Mouse (Mus musculus) ES-E14 (cell line): ENCODE measurements around the gene Zfp503. TPM values are rescaled to one million over a fixed set of nuclear protein-coding genes. Genes with fewer than 3 reads are reported as not detected.

Experiments
- DNase-seq: peaks from one replicate; pipeline ENCODE4 v3.0.0-alpha.2; 2013; ENCODE audit warnings: low read depth, low spot score
- H3K27ac ChIP-seq: 2 replicates; pipeline ENCODE4 v1.5.1; 2012; ENCODE audit warnings: low read depth, mild to moderate bottlenecking, low read length, moderate library complexity, mixed read lengths; ENCODE audit not compliant: poor library complexity, insufficient read depth, severe bottlenecking
- H3K36me3 ChIP-seq: 2 replicates; pipeline ENCODE4 v1.6.1; 2012; ENCODE audit warnings: mild to moderate bottlenecking, low read length, moderate library complexity, mixed read lengths; ENCODE audit not compliant: control insufficient read depth, poor library complexity, insufficient read depth, severe bottlenecking
- H3K4me1 ChIP-seq, 2 experiments: fragments of 150-350 bp in 1 of 2; sonication (generic) in 1 of 2; 2 replicates each; pipeline ENCODE4 v1.6.1; 2012; ENCODE audit warnings: low read length in 2 of 2, mild to moderate bottlenecking in 1 of 2, mixed read lengths in 1 of 2; ENCODE audit not compliant: control insufficient read depth in 2 of 2, insufficient read depth in 2 of 2, poor library complexity in 1 of 2
- H3K4me3 ChIP-seq, 2 experiments: fragments of 150-350 bp in 1 of 2; sonication (generic) in 1 of 2; 2 replicates each; pipeline ENCODE4 v1.5.1; 2012; ENCODE audit warnings: low read length in 2 of 2, low read depth in 1 of 2, mild to moderate bottlenecking in 1 of 2, mixed read lengths in 1 of 2; ENCODE audit not compliant: insufficient read depth in 1 of 2, poor library complexity in 1 of 2, severe bottlenecking in 1 of 2
- H3K9ac ChIP-seq: 2 replicates; pipeline ENCODE4 v1.6.1; 2012; ENCODE audit warnings: low read depth, mild to moderate bottlenecking, low read length, mixed read lengths; ENCODE audit not compliant: poor library complexity, insufficient read depth, severe bottlenecking
- H3K9me3 ChIP-seq: fragments of 150-350 bp; sonication (generic); 2 replicates; pipeline ENCODE4 v1.6.1; 2012; ENCODE audit warnings: low read depth, mild to moderate bottlenecking, low read length; ENCODE audit not compliant: control insufficient read depth, insufficient read depth
- CHD2 ChIP-seq: IDR thresholded peaks from 2 replicates; pipeline ENCODE4 v1.6.1; 2014; ENCODE audit warnings: mild to moderate bottlenecking, low read depth, low read length, inconsistent platforms
- HCFC1 ChIP-seq: IDR thresholded peaks from 2 replicates; pipeline ENCODE4 v1.6.1; 2012; ENCODE audit warnings: low read length, inconsistent platforms, borderline replicate concordance; ENCODE audit not compliant: insufficient read depth
- MAFK ChIP-seq: IDR thresholded peaks from 2 replicates; pipeline ENCODE4 v1.6.1; 2014; ENCODE audit warnings: mild to moderate bottlenecking, low read depth, low read length, inconsistent platforms; ENCODE audit not compliant: insufficient read depth
- ZC3H11A ChIP-seq: IDR thresholded peaks from 2 replicates; pipeline ENCODE4 v1.6.1; 2012; ENCODE audit warnings: low read depth, mild to moderate bottlenecking, inconsistent platforms, low read length, borderline replicate concordance
- ZNF384 ChIP-seq: IDR thresholded peaks from 2 replicates; pipeline ENCODE4 v1.6.1; 2012; ENCODE audit warnings: low read depth, low read length, inconsistent platforms
- in situ Hi-C, 2 experiments: fragments of 600-800 bp; cut with MboI; formaldehyde crosslinking; loops; one replicate each; pipeline ENCODE4 v1.15.1; 2025; ENCODE audit warnings: low sequenced_read_pairs in 2 of 2, inconsistent platforms in 1 of 2; ENCODE audit not compliant: unreplicated experiment in 2 of 2
- total RNA-seq: library from RNA; depleted of rRNA; stranded (reverse); fragments of 300-350 nt; gene quantifications from 2 replicates; pipeline ENCODE4 v1.2.3, GENCODE M21; 2012

Gene Zfp503
- total RNA-seq, 1 experiment: 1.2 TPM

DNA sequence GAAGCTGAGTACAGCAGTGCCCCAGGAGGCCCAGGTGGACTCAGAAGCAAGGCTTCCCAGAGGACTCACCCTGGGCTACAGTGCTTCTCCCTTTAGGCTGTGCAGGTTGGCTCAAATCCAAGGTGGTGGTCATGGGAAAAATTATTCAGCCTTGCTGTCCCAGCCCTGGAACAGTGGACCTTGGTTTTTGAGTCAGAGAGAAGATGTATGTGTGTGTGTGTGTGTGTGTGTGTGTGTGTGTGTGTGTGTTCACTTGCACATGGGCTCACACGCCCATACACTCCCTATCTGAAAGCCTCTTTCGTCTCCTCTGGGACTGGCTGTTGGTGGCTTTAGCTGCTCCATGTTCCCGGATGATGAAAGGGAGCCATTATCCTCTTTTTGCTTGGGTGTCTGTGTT is 46.5 kb upstream of the Zfp503 start:
- no peak for DNase-seq
- no peak for TF ChIP-seq ZNF384
- TF ChIP-seq HCFC1: no peak
- no peak for TF ChIP-seq CHD2
- TF ChIP-seq ZC3H11A: no peak
- TF ChIP-seq MAFK: no peak
- H3K9me3 ChIP-seq: no peaks in the 10 kb centered on the region
- no peaks in the 10 kb centered on the region for H3K36me3 ChIP-seq
- H3K27ac ChIP-seq: no peak overlapping the region
- no peak overlapping the region for H3K9ac ChIP-seq
- H3K4me3 ChIP-seq: no peak overlapping the region
- no peaks in the 10 kb centered on the region for H3K4me1 ChIP-seq
- in situ Hi-C loops: no loop called here

DNA sequence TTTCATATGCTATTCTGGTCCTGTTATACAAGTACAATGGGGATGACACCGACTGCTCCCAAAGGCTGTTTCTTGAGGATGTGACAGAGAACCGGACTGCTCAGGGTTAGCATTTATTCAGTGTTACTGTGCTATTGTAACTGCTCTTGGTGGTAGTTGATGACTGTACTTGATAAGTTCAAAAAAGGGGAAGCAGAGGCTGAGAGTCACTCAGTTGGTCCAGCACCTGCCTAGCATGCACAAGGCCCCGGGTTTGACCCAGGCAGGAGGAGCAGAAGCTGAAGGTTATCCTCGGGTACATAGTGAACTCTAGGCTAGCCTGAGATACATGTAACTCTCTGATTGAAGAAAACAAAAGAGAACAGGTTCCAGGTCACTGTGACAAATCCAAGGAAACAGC is 34.1 kb upstream of the Zfp503 start:
- TF ChIP-seq CHD2 (no peak), MAFK (no peak), ZNF384 (no peak), HCFC1 (no peak), ZC3H11A (no peak)
- no peak for DNase-seq
- Histone ChIP-seq H3K9ac (no peak overlapping the region), H3K9me3 (no peaks in the 10 kb centered on the region), H3K36me3 (no peaks in the 10 kb centered on the region), H3K4me1 (no peaks in the 10 kb centered on the region), H3K4me3 (no peak overlapping the region), H3K27ac (no peak overlapping the region)
- in situ Hi-C loops: no loop called here

- H3K36me3 ChIP-seq: no peaks in the 10 kb centered on the region
- H3K9ac ChIP-seq: no peak overlapping the region
- no peak overlapping the region for H3K27ac ChIP-seq
- DNase-seq: no peak
- TF ChIP-seq CHD2 (no peak), MAFK (no peak), HCFC1 (no peak), ZC3H11A (no peak), ZNF384 (no peak)
- H3K9me3 ChIP-seq: no peaks in the 10 kb centered on the region
- no peaks in the 10 kb centered on the region for H3K4me1 ChIP-seq
- H3K4me3 ChIP-seq: no peak overlapping the region
- in situ Hi-C loops: no loop called here
These were observed 31.5 kb upstream of the Zfp503 start for GRCm38 (mm10) chr14:22020885-22021284.

GRCm38 (mm10) chr14:22019949-22020845 is 30.8 kb upstream of the Zfp503 start:
- no peak for DNase-seq
- Histone ChIP-seq H3K36me3 (no peaks in the 10 kb centered on the region), H3K4me1 (no peaks in the 10 kb centered on the region), H3K4me3 (peak overlapping the region; percentile 57 to 62), H3K9ac (peak overlapping the region; percentile 34; the same call in 1 of the 2 replicates), H3K27ac (no peak overlapping the region), H3K9me3 (no peaks in the 10 kb centered on the region)
- in situ Hi-C loops: no loop called here
- TF ChIP-seq ZNF384: no peak
- no peak for TF ChIP-seq MAFK
- no peak for TF ChIP-seq HCFC1
- TF ChIP-seq CHD2: no peak
- TF ChIP-seq ZC3H11A: no peak
